Mouse (Mus musculus) CH12.LX (cell line): ENCODE results near the gene Prr23a1. TPM values are rescaled to one million over a fixed set of nuclear protein-coding genes. Genes with fewer than 3 reads are reported as not detected.

Source experiments
- DNase-seq: peaks from one replicate; pipeline ENCODE4 v3.0.0-alpha.2; 2013; ENCODE audit errors: extremely low read depth
- H3K27ac ChIP-seq: 2 replicates; pipeline ENCODE4 v1.5.1; 2012; ENCODE audit warnings: low read depth, mild to moderate bottlenecking, control low read depth, moderate library complexity; ENCODE audit not compliant: insufficient read depth
- H3K27me3 ChIP-seq: replicated peaks from 2 replicates; pipeline ENCODE3; 2012; ENCODE audit warnings: inconsistent platforms
- H3K36me3 ChIP-seq, 2 experiments: replicated peaks in 1 of 2; 2 replicates each; pipeline versions ENCODE3 to v1.6.1; 2012; ENCODE audit warnings: inconsistent platforms in 1 of 2, low read length in 1 of 2, mild to moderate bottlenecking in 1 of 2, mixed read lengths in 1 of 2, moderate library complexity in 1 of 2; ENCODE audit not compliant: control insufficient read depth in 1 of 2, insufficient read depth in 1 of 2
- H3K4me1 ChIP-seq, 2 experiments: 2 replicates each; pipeline ENCODE4 v1.6.1; 2012; ENCODE audit warnings: inconsistent platforms in 1 of 2, moderate library complexity in 1 of 2; ENCODE audit not compliant: insufficient read depth in 2 of 2, control insufficient read depth in 1 of 2
- H3K4me2 ChIP-seq: 2 replicates; pipeline ENCODE4 v1.6.1; 2012; ENCODE audit warnings: low read depth, mild to moderate bottlenecking, control low read depth; ENCODE audit not compliant: poor library complexity, insufficient read depth, severe bottlenecking
- H3K4me3 ChIP-seq, 3 experiments: fragments of 150-350 bp in 1 of 3; sonication (generic) in 1 of 3; replicated peaks in 1 of 3; 2 replicates each; pipeline versions ENCODE3 to v1.5.1; 2011 to 2012; ENCODE audit warnings: low read depth in 2 of 3, low read length in 2 of 3, mild to moderate bottlenecking in 2 of 3, moderate library complexity in 2 of 3, control low read depth in 1 of 3, improper control_type of control experiment in 1 of 3, inconsistent platforms in 1 of 3, mixed read lengths in 1 of 3; ENCODE audit not compliant: poor library complexity in 1 of 3
- H3K79me2 ChIP-seq: replicated peaks from 2 replicates; pipeline ENCODE4 v1.6.1; 2012; ENCODE audit warnings: mild to moderate bottlenecking, moderate library complexity; ENCODE audit not compliant: control insufficient read depth, poor library complexity, insufficient read depth, severe bottlenecking; ENCODE audit errors: extremely low read depth
- H3K9ac ChIP-seq: 2 replicates; pipeline ENCODE4 v1.6.1; 2012; ENCODE audit warnings: low read depth, mild to moderate bottlenecking, control low read depth, moderate library complexity; ENCODE audit not compliant: insufficient read depth
- H3K9me3 ChIP-seq: replicated peaks from 2 replicates; pipeline ENCODE3; 2012; ENCODE audit warnings: low read length, inconsistent platforms, mixed read lengths
- CHD2 ChIP-seq: IDR thresholded peaks from 2 replicates; pipeline ENCODE4 v1.6.1; 2011; ENCODE audit warnings: low read length, improper control_type of control experiment
- CTCF ChIP-seq, 2 experiments: IDR thresholded peaks in 1 of 2; conservative IDR thresholded peaks in 1 of 2; 2 replicates each; pipeline ENCODE4 v1.5.1; 2011 to 2012; ENCODE audit warnings: low read depth in 2 of 2, low read length in 2 of 2, improper control_type of control experiment in 1 of 2, inconsistent platforms in 1 of 2, mild to moderate bottlenecking in 1 of 2, moderate library complexity in 1 of 2
- ETS1 ChIP-seq: conservative IDR thresholded peaks from 2 replicates; pipeline ENCODE4 v1.6.1; 2012; ENCODE audit warnings: low read depth, mild to moderate bottlenecking, inconsistent platforms, low read length, improper control_type of control experiment, moderate library complexity
- HCFC1 ChIP-seq: IDR thresholded peaks from 2 replicates; pipeline ENCODE4 v1.6.1; 2012; ENCODE audit warnings: low read depth, mild to moderate bottlenecking, inconsistent platforms, low read length, improper control_type of control experiment
- IRF4 ChIP-seq: IDR thresholded peaks from 2 replicates; pipeline ENCODE4 v1.6.1; 2014; ENCODE audit warnings: low read depth, mild to moderate bottlenecking, inconsistent platforms, low read length, improper control_type of control experiment
- JUN ChIP-seq: IDR thresholded peaks from 2 replicates; pipeline ENCODE4 v1.6.1; 2011; ENCODE audit warnings: low read depth, mild to moderate bottlenecking, low read length, improper control_type of control experiment, moderate library complexity; ENCODE audit not compliant: insufficient read depth
- MAX ChIP-seq: IDR thresholded peaks from 2 replicates; pipeline ENCODE4 v1.6.1; 2011; ENCODE audit warnings: low read length, improper control_type of control experiment
- MAZ ChIP-seq: IDR thresholded peaks from 2 replicates; pipeline ENCODE4 v1.6.1; 2012; ENCODE audit warnings: low read depth, mild to moderate bottlenecking, inconsistent platforms, low read length, improper control_type of control experiment, moderate library complexity
- MEF2A ChIP-seq: IDR thresholded peaks from 2 replicates; pipeline ENCODE4 v1.6.1; 2014; ENCODE audit warnings: low read depth, mild to moderate bottlenecking, inconsistent platforms, low read length, improper control_type of control experiment, borderline replicate concordance
- MXI1 ChIP-seq: IDR thresholded peaks from 2 replicates; pipeline ENCODE4 v1.6.1; 2011; ENCODE audit warnings: mild to moderate bottlenecking, low read depth, low read length, improper control_type of control experiment
- MYC ChIP-seq: IDR thresholded peaks from 2 replicates; pipeline ENCODE4 v1.6.1; 2011; ENCODE audit warnings: low read depth, mild to moderate bottlenecking, improper control_type of control experiment, low read length
- NRF1 ChIP-seq: IDR thresholded peaks from 2 replicates; pipeline ENCODE4 v1.6.1; 2014; ENCODE audit warnings: low read depth, mild to moderate bottlenecking, inconsistent platforms, low read length, improper control_type of control experiment, moderate library complexity
- POLR2AphosphoS2 ChIP-seq: IDR thresholded peaks from 2 replicates; pipeline ENCODE4 v1.6.1; 2011; ENCODE audit warnings: low read depth, low read length, improper control_type of control experiment
- RAD21 ChIP-seq: IDR thresholded peaks from 2 replicates; pipeline ENCODE4 v1.6.1; 2011; ENCODE audit warnings: low read depth, mild to moderate bottlenecking, low read length, improper control_type of control experiment, moderate library complexity
- USF2 ChIP-seq: conservative IDR thresholded peaks from 2 replicates; pipeline ENCODE4 v1.6.1; 2011; ENCODE audit warnings: low read depth, low read length, improper control_type of control experiment
- ZC3H11A ChIP-seq: IDR thresholded peaks from 2 replicates; pipeline ENCODE4 v1.6.1; 2012; ENCODE audit warnings: low read depth, mild to moderate bottlenecking, inconsistent platforms, low read length, improper control_type of control experiment
- ZKSCAN1 ChIP-seq: IDR thresholded peaks from 2 replicates; pipeline ENCODE4 v1.6.1; 2012; ENCODE audit warnings: low read depth, inconsistent platforms, low read length, improper control_type of control experiment, borderline replicate concordance
- ZMIZ1 ChIP-seq: IDR thresholded peaks from 2 replicates; pipeline ENCODE4 v1.6.1; 2012; ENCODE audit warnings: low read depth, mild to moderate bottlenecking, inconsistent platforms, low read length, improper control_type of control experiment
- ZNF384 ChIP-seq: IDR thresholded peaks from 2 replicates; pipeline ENCODE4 v1.6.1; 2012; ENCODE audit warnings: low read depth, low read length, improper control_type of control experiment, inconsistent platforms
- dilution Hi-C: fragments of 300-500 bp; cut with MboI; formaldehyde crosslinking; loops from 2 replicates; pipeline ENCODE4 v1.14.3; 2020; ENCODE audit warnings: low sequenced_read_pairs; ENCODE audit not compliant: extremely low pct_unique_long_range_greater_than_20kb, extremely low pct_ligation_motif_present
- in situ Hi-C: fragments of 300-500 bp; cut with MboI; formaldehyde crosslinking; loops from 3 replicates; pipeline ENCODE4 v1.14.3; 2019; ENCODE audit warnings: low sequenced_read_pairs, low pct_ligation_motif_present, low pct_unique_long_range_greater_than_20kb, mixed read lengths
- polyA plus RNA-seq: library from polyadenylated mRNA; unstranded; fragments of >175 nt; gene quantifications from 2 replicates; pipeline ENCODE4 v1.2.1, GENCODE M21; 2012; ENCODE audit warnings: low read depth; ENCODE audit not compliant: insufficient read length
- total RNA-seq, 2 experiments: library from RNA; depleted of rRNA; stranded (reverse); fragments of 300-350 nt in 1 of 2; fragments of >200 nt in 1 of 2; gene quantifications; 2 replicates each; pipeline ENCODE4 v1.2.3; 2012 to 2014

Prr23a1 gene
- total and polyA plus RNA-seq, 3 experiments: not detected

DNA sequence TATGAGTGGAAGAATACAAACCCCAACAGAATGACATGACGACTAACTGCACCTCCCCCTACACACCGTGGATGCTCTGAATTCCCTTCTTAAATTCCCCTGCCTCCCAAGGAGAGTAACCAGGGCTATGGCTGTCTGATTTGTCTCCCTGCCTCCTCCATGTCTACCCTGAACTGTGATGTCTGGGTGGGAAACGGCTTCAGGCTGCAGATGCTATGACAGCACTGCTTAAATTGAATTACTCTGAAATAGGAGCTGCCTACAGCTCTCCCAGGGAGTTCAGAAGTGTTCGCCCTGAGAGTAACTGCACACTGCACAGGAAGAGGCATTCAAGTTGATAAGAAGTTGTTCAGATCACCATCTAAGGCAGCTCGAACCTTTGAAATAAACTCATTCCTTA, 12.8 kb upstream of the Prr23a1 start:
- Histone ChIP-seq H3K9ac (no peak overlapping the region), H3K36me3 (no peaks in the 10 kb centered on the region), H3K4me3 (no peak overlapping the region), H3K27ac (no peak overlapping the region), H3K9me3 (no peaks in the 10 kb centered on the region), H3K79me2 (no peaks in the 10 kb centered on the region), H3K27me3 (peaks cover 12% of the 10 kb centered on the region), H3K4me2 (no peak overlapping the region), H3K4me1 (no peaks in the 10 kb centered on the region)
- no peak for TF ChIP-seq ZNF384
- no peak for TF ChIP-seq HCFC1
- no peak for TF ChIP-seq CHD2
- TF ChIP-seq USF2: no peak
- no peak for TF ChIP-seq ZC3H11A
- no peak for TF ChIP-seq MXI1
- TF ChIP-seq IRF4: no peak
- TF ChIP-seq ZMIZ1: no peak
- TF ChIP-seq MAX: no peak
- TF ChIP-seq JUN: no peak
- no peak for TF ChIP-seq RAD21
- no peak for TF ChIP-seq MYC
- TF ChIP-seq MEF2A: no peak
- TF ChIP-seq POLR2AphosphoS2: no peak
- no peak for TF ChIP-seq NRF1
- no peak for TF ChIP-seq MAZ
- no peak for TF ChIP-seq ETS1
- no peak for TF ChIP-seq CTCF (conservative IDR thresholded peaks at IDR 0.05 in 1 of 2, IDR thresholded peaks at IDR 0.05 in 1 of 2; ENCODE audit: low read depth in 2 of 2, low read length in 2 of 2)
- DNase-seq: no peak
- dilution Hi-C loops (no loop called here), in situ Hi-C loops (no loop called here)

DNA sequence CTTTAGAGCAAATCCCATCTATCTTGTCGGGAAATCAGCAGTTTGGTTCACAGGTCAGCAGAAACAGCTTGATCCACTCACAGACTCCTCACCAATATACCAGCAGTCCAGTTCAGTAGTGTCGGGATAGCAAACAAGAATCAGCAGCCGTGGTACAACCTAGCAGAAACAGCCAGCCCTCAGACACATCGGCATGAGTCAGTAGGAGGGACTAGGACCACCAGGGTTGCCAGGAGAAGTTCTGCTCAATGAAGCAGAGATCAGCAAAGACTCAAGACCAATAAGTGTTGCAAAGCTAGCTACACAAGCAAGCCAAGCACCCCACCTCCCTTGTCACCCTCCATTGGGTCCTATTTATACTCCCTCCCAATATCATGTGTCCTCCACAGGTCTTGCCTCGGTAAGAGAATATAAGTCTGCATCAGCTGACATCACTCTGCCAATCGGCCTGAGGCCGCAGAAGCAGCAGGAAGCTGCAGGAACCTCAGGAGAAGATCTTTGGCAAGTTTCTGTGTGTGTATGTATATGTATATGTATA, 4.7 kb upstream of the Prr23a1 start:
- Histone ChIP-seq H3K4me3 (no peak overlapping the region), H3K79me2 (no peaks in the 10 kb centered on the region), H3K9me3 (peaks cover 3% of the 10 kb centered on the region), H3K27ac (no peak overlapping the region), H3K36me3 (no peaks in the 10 kb centered on the region), H3K27me3 (peaks cover 21% of the 10 kb centered on the region), H3K9ac (no peak overlapping the region), H3K4me1 (no peaks in the 10 kb centered on the region), H3K4me2 (no peak overlapping the region)
- TF ChIP-seq ZMIZ1: no peak
- no peak for TF ChIP-seq ZKSCAN1
- TF ChIP-seq ZNF384: no peak
- in situ Hi-C loops (no loop called here), dilution Hi-C loops (no loop called here)
- no peak for DNase-seq
